Mouse (Mus musculus) neural tube, embryonic 11.5 days (tissue): ENCODE measurements around the gene Med13l. TPM values are rescaled to one million over a fixed set of nuclear protein-coding genes. Genes with fewer than 3 reads are reported as not detected.

Experiments used
- ATAC-seq: fragments of 200-750 bp; cut with Nextera tagmentation; 2 replicates; pipeline ENCODE4 v1.8.0; 2017; ENCODE audit warnings: moderate number of reproducible peaks, mild to moderate bottlenecking, moderate TSS enrichment, moderate library complexity; ENCODE audit not compliant: insufficient read depth, low FRiP score, low TSS enrichment
- DNase-seq: peaks from one replicate; pipeline ENCODE4 v3.0.0-alpha.2; 2015; ENCODE audit warnings: low spot score
- H3K27ac ChIP-seq: fragments of 300-500 bp; sonication (generic); 2 replicates; pipeline ENCODE4 v1.5.1; 2014; ENCODE audit warnings: low read depth, mild to moderate bottlenecking, low read length
- H3K27me3 ChIP-seq: fragments of 300-500 bp; sonication (generic); 2 replicates; pipeline ENCODE4 v1.6.1; 2014; ENCODE audit warnings: mild to moderate bottlenecking, low read length, mixed read lengths; ENCODE audit not compliant: control insufficient read depth, insufficient read depth
- H3K36me3 ChIP-seq: fragments of 300-500 bp; sonication (generic); 2 replicates; pipeline ENCODE4 v1.6.1; 2014; ENCODE audit warnings: mild to moderate bottlenecking, low read length, moderate library complexity, mixed read lengths; ENCODE audit not compliant: control insufficient read depth, insufficient read depth
- H3K4me1 ChIP-seq: fragments of 300-500 bp; sonication (generic); 2 replicates; pipeline ENCODE4 v1.6.1; 2014; ENCODE audit warnings: low read length, mixed read lengths; ENCODE audit not compliant: control insufficient read depth, insufficient read depth
- H3K4me2 ChIP-seq: fragments of 300-500 bp; sonication (generic); 2 replicates; pipeline ENCODE4 v1.6.1; 2014; ENCODE audit warnings: low read depth, mild to moderate bottlenecking, moderate library complexity
- H3K4me3 ChIP-seq: fragments of 300-500 bp; sonication (generic); 2 replicates; pipeline ENCODE4 v1.5.1; 2014; ENCODE audit warnings: low read depth, low read length
- H3K9ac ChIP-seq: fragments of 300-500 bp; sonication (generic); 2 replicates; pipeline ENCODE4 v1.6.1; 2014; ENCODE audit warnings: mild to moderate bottlenecking, low read length
- H3K9me3 ChIP-seq: fragments of 300-500 bp; sonication (generic); 2 replicates; pipeline ENCODE4 v1.6.1; 2016; ENCODE audit warnings: low read length; ENCODE audit not compliant: control insufficient read depth
- WGBS: fragments of 180-500 bp; shearing (Covaris S2); extraction: QIAGEN DNeasy Blood & Tissue Kit; methylation state at CpG from one replicate; pipeline ENCODE4 v1.1.7; 2014; 5-methylcytosine and 5-hydroxymethylcytosine counted together
- polyA plus RNA-seq: library from polyadenylated mRNA; unstranded; fragments of >200 nt; fragmentation: Nextera tagmentation; extraction: Ambion mirVana; gene quantifications from 2 replicates; pipeline ENCODE4 v1.2.1, GENCODE M21; 2014

Gene Med13l
- polyA plus RNA-seq, 1 experiment from 2014 or later, result 14.6 TPM

- no peak overlapping the region for H3K9ac ChIP-seq
- H3K4me2 ChIP-seq, result no peak overlapping the region
- ATAC-seq (no peak), DNase-seq (no peak)
- H3K4me3 ChIP-seq, result no peak overlapping the region
- peaks cover 16% of the 10 kb centered on the region for H3K4me1 ChIP-seq
- H3K9me3 ChIP-seq, result no peaks in the 10 kb centered on the region
- no peak overlapping the region for H3K27ac ChIP-seq
- H3K27me3 ChIP-seq, result no peaks in the 10 kb centered on the region
- H3K36me3 ChIP-seq, result no peaks in the 10 kb centered on the region
- WGBS, result 79% methylated on average over 3 of the region's 3 CpGs
Observed at GRCm38 (mm10) chr5:118704148-118704547, 143.7 kb downstream of the Med13l start.

GRCm38 (mm10) chr5:118704960-118705359, 144.5 kb downstream of the Med13l start:
- no peak overlapping the region for H3K4me2 ChIP-seq
- H3K4me1 ChIP-seq, result peaks cover 16% of the 10 kb centered on the region
- H3K9me3 ChIP-seq, result no peaks in the 10 kb centered on the region
- 91% methylated on average over 9 of the region's 9 CpGs for WGBS
- no peak overlapping the region for H3K4me3 ChIP-seq
- no peaks in the 10 kb centered on the region for H3K27me3 ChIP-seq
- DNase-seq, result no peak
- H3K9ac ChIP-seq, result no peak overlapping the region
- no peak for ATAC-seq
- no peak overlapping the region for H3K27ac ChIP-seq
- no peaks in the 10 kb centered on the region for H3K36me3 ChIP-seq

- no peaks in the 10 kb centered on the region for H3K9me3 ChIP-seq
- no peak overlapping the region for H3K4me2 ChIP-seq
- peaks cover 14% of the 10 kb centered on the region for H3K4me1 ChIP-seq
- no peaks in the 10 kb centered on the region for H3K27me3 ChIP-seq
- WGBS, result 82% methylated on average over 6 of the region's 6 CpGs
- ATAC-seq (no peak), DNase-seq (no peak)
- no peak overlapping the region for H3K27ac ChIP-seq
- H3K9ac ChIP-seq, result no peak overlapping the region
- no peaks in the 10 kb centered on the region for H3K36me3 ChIP-seq
- H3K4me3 ChIP-seq, result no peak overlapping the region
Observed at GRCm38 (mm10) chr5:118706009-118706408, 145.5 kb downstream of the Med13l start.

GRCm38 (mm10) chr5:118706414-118706813, 145.9 kb downstream of the Med13l start:
- no peak for ATAC-seq
- no peak overlapping the region for H3K9ac ChIP-seq
- 0 out of 2 replicates have a peak overlapping the region, but pooled peaks have one; percentile 7 for H3K27ac ChIP-seq
- no peak for DNase-seq
- 61% methylated on average over 3 of the region's 3 CpGs for WGBS
- H3K4me2 ChIP-seq, result no peak overlapping the region
- H3K27me3 ChIP-seq, result no peaks in the 10 kb centered on the region
- no peak overlapping the region for H3K4me3 ChIP-seq
- H3K4me1 ChIP-seq, result peaks cover 10% of the 10 kb centered on the region
- H3K36me3 ChIP-seq, result no peaks in the 10 kb centered on the region
- H3K9me3 ChIP-seq, result no peaks in the 10 kb centered on the region

- no peaks in the 10 kb centered on the region for H3K27me3 ChIP-seq
- no peaks in the 10 kb centered on the region for H3K36me3 ChIP-seq
- H3K4me2 ChIP-seq, result no peak overlapping the region
- peaks cover 3% of the 10 kb centered on the region; the same call in 1 of the 2 replicates for H3K4me1 ChIP-seq
- no peaks in the 10 kb centered on the region for H3K9me3 ChIP-seq
- no peak overlapping the region for H3K4me3 ChIP-seq
- ATAC-seq (no peak), DNase-seq (no peak)
- no peak overlapping the region for H3K9ac ChIP-seq
- 72% methylated on average over 5 of the region's 5 CpGs for WGBS
- no peak overlapping the region for H3K27ac ChIP-seq
Observed at GRCm38 (mm10) chr5:118707501-118707900, 147.0 kb downstream of the Med13l start.

GRCm38 (mm10) chr5:118708215-118708949, 147.9 kb downstream of the Med13l start:
- H3K27ac ChIP-seq, result no peak overlapping the region
- ATAC-seq (no peak), DNase-seq (peak; percentile 70)
- no peaks in the 10 kb centered on the region for H3K36me3 ChIP-seq
- no peaks in the 10 kb centered on the region for H3K9me3 ChIP-seq
- peaks cover 3% of the 10 kb centered on the region; the same call in 1 of the 2 replicates for H3K4me1 ChIP-seq
- 65% methylated on average over 16 of the region's 16 CpGs for WGBS
- no peak overlapping the region for H3K9ac ChIP-seq
- no peak overlapping the region for H3K4me2 ChIP-seq
- no peak overlapping the region for H3K4me3 ChIP-seq
- no peaks in the 10 kb centered on the region for H3K27me3 ChIP-seq

- no peak for DNase-seq
- H3K4me1 ChIP-seq, result peaks cover 3% of the 10 kb centered on the region; the same call in 1 of the 2 replicates
- no peaks in the 10 kb centered on the region for H3K9me3 ChIP-seq
- H3K9ac ChIP-seq, result no peak overlapping the region
- WGBS, result 72% methylated on average over 7 of the region's 7 CpGs
- no peaks in the 10 kb centered on the region for H3K27me3 ChIP-seq
- no peak overlapping the region for H3K4me3 ChIP-seq
- ATAC-seq, result no peak
- H3K4me2 ChIP-seq, result no peak overlapping the region
- H3K27ac ChIP-seq, result no peak overlapping the region
- no peaks in the 10 kb centered on the region for H3K36me3 ChIP-seq
Observed at GRCm38 (mm10) chr5:118709847-118710251, 149.4 kb downstream of the Med13l start.

- 89% methylated on average over 7 of the region's 7 CpGs for WGBS
Observed at GRCm38 (mm10) chr5:118715518-118715917, 155.0 kb downstream of the Med13l start.

More at GRCm38 (mm10) chr5:118715518-118715917, 155.0 kb downstream of the Med13l start:
- H3K4me3 ChIP-seq, result no peak overlapping the region
- H3K27ac ChIP-seq, result no peak overlapping the region
- H3K9ac ChIP-seq, result no peak overlapping the region
- peaks cover 3% of the 10 kb centered on the region; the same call in 1 of the 2 replicates for H3K4me1 ChIP-seq
- H3K4me2 ChIP-seq, result no peak overlapping the region
- no peaks in the 10 kb centered on the region for H3K36me3 ChIP-seq
- no peaks in the 10 kb centered on the region for H3K27me3 ChIP-seq
- no peak for DNase-seq
- no peak for ATAC-seq
- H3K9me3 ChIP-seq, result no peaks in the 10 kb centered on the region
